In genomic region chr7:4080552-4080951, GRCm38 (mm10) we compare ENCODE assay signal across 18 mouse cellular contexts. TPM values are rescaled to one million over a fixed set of nuclear protein-coding genes. Genes with fewer than 3 reads are reported as not detected.
DNase-seq lines count a peak whose midpoint lies in the region; ATAC-seq and TF ChIP-seq lines count a peak whose summit lies in the region.
"Had no signal": no experiment of that assay in that cellular context is flagged by ENCODE, and none has a peak within 500 bp of the region (broad histone marks: within the 10 kb centered on the region; RNA-seq: fewer than 3 reads in every experiment).

No protein-coding gene starts in this region.

- no peaks in the 10 kb centered on the region for H3K36me3 ChIP-seq in heart, embryonic 12.5 days
- H3K36me3 ChIP-seq in small intestine, adult 2 months (ENCODE audit: control insufficient read depth, insufficient read depth, low read length): no peaks in the 10 kb centered on the region
- H3K36me3 ChIP-seq: heart, embryonic 15.5 days; hindbrain, embryonic 12.5 days; intestine, embryonic 15.5 days; limb, embryonic 15.5 days had no signal

- no peak overlapping the region for H3K4me2 ChIP-seq in heart, embryonic 12.5 days
- H3K4me2 ChIP-seq: heart, embryonic 15.5 days; hindbrain, embryonic 12.5 days; intestine, embryonic 15.5 days; limb, embryonic 15.5 days had no signal

- H3K4me1 ChIP-seq in heart, embryonic 12.5 days (replicated peaks): no peaks in the 10 kb centered on the region
- peaks cover 12% of the 10 kb centered on the region; the same call in 1 of the 2 replicates for H3K4me1 ChIP-seq in small intestine, adult 2 months (ENCODE audit: control insufficient read depth, insufficient read depth, insufficient read length, low read length)
- H3K4me1 ChIP-seq: heart, embryonic 15.5 days; hindbrain, embryonic 12.5 days; intestine, embryonic 15.5 days; limb, embryonic 15.5 days had no signal

- H3K9me3 ChIP-seq in heart, embryonic 12.5 days (replicated peaks): no peaks in the 10 kb centered on the region
- H3K9me3 ChIP-seq: heart, embryonic 15.5 days; hindbrain, embryonic 12.5 days; intestine, embryonic 15.5 days; limb, embryonic 15.5 days had no signal

- H3K27me3 ChIP-seq in heart, embryonic 12.5 days (replicated peaks): no peaks in the 10 kb centered on the region
- no peaks in the 10 kb centered on the region for H3K27me3 ChIP-seq in small intestine, adult 2 months (ENCODE audit: control insufficient read depth, insufficient read depth, low read length)
- H3K27me3 ChIP-seq: heart, embryonic 15.5 days; hindbrain, embryonic 12.5 days; intestine, embryonic 15.5 days; limb, embryonic 15.5 days had no signal

- peak; percentile 28 for DNase-seq in heart, adult 8-10 months (ENCODE audit: low spot score)
- DNase-seq in lung, postnatal 36 days: peak; percentile 53
- DNase-seq in lung, adult 18-20 months: no peak
- no peak for DNase-seq in gastrocnemius, postnatal 25 days
- DNase-seq in cerebellum, adult 11-12 months: no peak
- DNase-seq: adrenal gland, adult 8-10 months; cerebellum, postnatal 10 days; gastrocnemius, postnatal 14 days; kidney, postnatal 14 days; retina, postnatal 1 day had no signal

- no peak overlapping the region for H3K27ac ChIP-seq in heart, embryonic 12.5 days (ENCODE audit: poor library complexity, severe bottlenecking)
- 0 out of 2 replicates have a peak overlapping the region, but pooled peaks have one; percentile 24 for H3K27ac ChIP-seq in small intestine, adult 2 months (ENCODE audit: insufficient read depth, low read depth, low read length)
- H3K27ac ChIP-seq: heart, embryonic 15.5 days; hindbrain, embryonic 12.5 days; intestine, embryonic 15.5 days; limb, embryonic 15.5 days had no signal

- ATAC-seq in heart, embryonic 12.5 days (ENCODE audit: insufficient number of reproducible peaks, low FRiP score): no peak
- peak; percentile 75 for ATAC-seq in granulocyte monocyte progenitor cell, adult 5-6 weeks (replicated peaks; ENCODE audit: poor library complexity, severe bottlenecking)
- ATAC-seq: intestine, embryonic 15.5 days had no signal

- WGBS in heart, embryonic 12.5 days: 72% methylated on average over 4 of the region's 4 CpGs
- 79% methylated on average over 4 of the region's 4 CpGs for WGBS in small intestine, adult 2 months

- no peak for TF ChIP-seq POLR2A in small intestine, adult 2 months (IDR thresholded peaks at IDR 0.05; ENCODE audit: low read depth, low read length)

- H3K9ac ChIP-seq in heart, embryonic 12.5 days: no peak overlapping the region
- H3K9ac ChIP-seq: heart, embryonic 15.5 days; hindbrain, embryonic 12.5 days; intestine, embryonic 15.5 days; limb, embryonic 15.5 days had no signal

- no peak for TF ChIP-seq CTCF in small intestine, adult 2 months (IDR thresholded peaks at IDR 0.05; ENCODE audit: extremely low read depth, insufficient read length, insufficient replicate concordance, low read depth, low read length)

- H3K4me3 ChIP-seq in heart, embryonic 12.5 days: no peak overlapping the region
- no peak overlapping the region for H3K4me3 ChIP-seq in small intestine, adult 2 months (ENCODE audit: low read depth, low read length)
- H3K4me3 ChIP-seq: heart, embryonic 15.5 days; hindbrain, embryonic 12.5 days; intestine, embryonic 15.5 days; limb, embryonic 15.5 days had no signal

RNA-seq across cellular contexts. Expression of gene Lair1, which starts 17.5 kb away (rescaled TPM):
- total RNA-seq in heart, adult 8-10 months (2022): 1 to 10 TPM in 3 of 4 experiments, under 1 TPM in 1; 0.84 to 2.0 (median 1.7) TPM
- polyA plus RNA-seq in heart, embryonic 12.5 days (2016; fragmentation: Nextera tagmentation; extraction: Ambion mirVana): 0.61 and 0.85 TPM in 2 replicates
- 32.6 and 38.7 TPM in 2 replicates for total RNA-seq in granulocyte monocyte progenitor cell, adult 5-6 weeks (2014; fragmentation: Nextera tagmentation)
- 78.9 and 81.0 TPM in 2 replicates for total RNA-seq in granulocyte monocyte progenitor cell, adult 5-6 weeks (2017)
- polyA plus RNA-seq in small intestine, adult 2 months (2012; rRNA removed): 6.9 and 9.2 TPM in 2 replicates
- total RNA-seq in gastrocnemius, postnatal 25 days (2021): under 1 TPM; 0.26 to 0.38 TPM
- polyA plus RNA-seq: C2C12 had no signal

RNA-seq across cellular contexts. Expression of gene Ttyh1, which starts 38.7 kb away (rescaled TPM):
- 1 to 10 TPM in 2 of 4 experiments, under 1 TPM in 2; 0.79 to 1.7 (median 0.95) TPM for total RNA-seq in heart, adult 8-10 months (2022)
- 0.65 and 0.97 TPM in 2 replicates for polyA plus RNA-seq in heart, embryonic 12.5 days (2016; fragmentation: Nextera tagmentation; extraction: Ambion mirVana)
- not detected in 2 replicates for total RNA-seq in granulocyte monocyte progenitor cell, adult 5-6 weeks (2014; fragmentation: Nextera tagmentation)
- total RNA-seq in granulocyte monocyte progenitor cell, adult 5-6 weeks (2017): 0.09 and 0.52 TPM in 2 replicates
- polyA plus RNA-seq in small intestine, adult 2 months (2012; rRNA removed): 21.5 and 23.4 TPM in 2 replicates
- total RNA-seq in gastrocnemius, postnatal 25 days (2021): 1 to 10 TPM; 1.2 to 3.0 TPM

RNA-seq across cellular contexts. Expression of gene Leng8, which starts 56.3 kb away (rescaled TPM):
- 10 to 100 TPM; 27.1 to 49.5 (median 38.6) TPM for total RNA-seq in heart, adult 8-10 months (2022)
- polyA plus RNA-seq in heart, embryonic 12.5 days (2016; fragmentation: Nextera tagmentation; extraction: Ambion mirVana): 77.6 and 79.2 TPM in 2 replicates
- 69.9 and 91.7 TPM in 2 replicates for total RNA-seq in granulocyte monocyte progenitor cell, adult 5-6 weeks (2014; fragmentation: Nextera tagmentation)
- total RNA-seq in granulocyte monocyte progenitor cell, adult 5-6 weeks (2017): 18.0 and 26.4 TPM in 2 replicates
- polyA plus RNA-seq in small intestine, adult 2 months (2012; rRNA removed): 272 and 372 TPM in 2 replicates
- total RNA-seq in gastrocnemius, postnatal 25 days (2021): 10 to 100 TPM; 32.2 to 34.8 TPM

Comparison
In these comparisons a context has a peak if more than half of its experiments do, and no peak if none do; other contexts are left out.
1. DNase-seq: peak in heart, adult 8-10 months (single experiment) and lung, postnatal 36 days (single experiment); none in lung, adult 18-20 months (0 of 2), gastrocnemius, postnatal 25 days (single experiment) and cerebellum, adult 11-12 months (single experiment).
2. RNA of gene Lair1, which starts 17.5 kb away (total RNA-seq): 32.6 to 81.0 TPM in granulocyte monocyte progenitor cell, adult 5-6 weeks; 0.84 to 2.0 TPM in heart, adult 8-10 months and 0.26 to 0.38 TPM in gastrocnemius, postnatal 25 days; every median in the first group is over 10 times any median in the second.